Mouse (Mus musculus): Measurements from ENCODE around the gene Kif2a. TPM values are rescaled to one million over a fixed set of nuclear protein-coding genes. Genes with fewer than 3 reads are reported as not detected.

Kif2a gene
- 100 to 1,000 TPM; 117 to 123 TPM for total RNA-seq (2021)

GRCm38 (mm10) chr13:107021461-107022265 is at the start of gene Kif2a:
TSS of gene Kif2a (minus strand) at chr13:107022126.
- peak; percentile 51 to 53 for DNase-seq

GRCm38 (mm10) chr13:107069061-107069460 is 47.1 kb upstream of the Kif2a start:
- DNase-seq = no peak

GRCm38 (mm10) chr13:107065098-107065855 is 43.4 kb upstream of the Kif2a start:
- no peak for DNase-seq

GRCm38 (mm10) chr13:107064263-107064662 is 42.3 kb upstream of the Kif2a start:
- DNase-seq = no peak

- DNase-seq = no peak
Observed at GRCm38 (mm10) chr13:107063115-107063807, 41.3 kb upstream of the Kif2a start.

GRCm38 (mm10) chr13:107060098-107060497 is 38.2 kb upstream of the Kif2a start:
- DNase-seq = no peak

- no peak for DNase-seq
Observed at GRCm38 (mm10) chr13:107059460-107059859, 37.5 kb upstream of the Kif2a start.

GRCm38 (mm10) chr13:107056318-107056717 is 34.4 kb upstream of the Kif2a start:
- DNase-seq = no peak

- DNase-seq = no peak
Observed at GRCm38 (mm10) chr13:107054496-107054895, 32.6 kb upstream of the Kif2a start.

- DNase-seq = no peak
Observed at GRCm38 (mm10) chr13:107051342-107051741, 29.4 kb upstream of the Kif2a start.

- DNase-seq = no peak
Observed at GRCm38 (mm10) chr13:107044229-107044628, 22.3 kb upstream of the Kif2a start.

- DNase-seq = no peak
Observed at GRCm38 (mm10) chr13:107042551-107042950, 20.6 kb upstream of the Kif2a start.

- no peak for DNase-seq
Observed at GRCm38 (mm10) chr13:107039493-107039892, 17.6 kb upstream of the Kif2a start.

GRCm38 (mm10) chr13:107038346-107038745 is 16.4 kb upstream of the Kif2a start:
- no peak for DNase-seq

GRCm38 (mm10) chr13:107035511-107036113 is 13.7 kb upstream of the Kif2a start:
- no peak for DNase-seq

- DNase-seq = no peak
Observed at GRCm38 (mm10) chr13:107035078-107035477, 13.2 kb upstream of the Kif2a start.

- no peak for DNase-seq
Observed at GRCm38 (mm10) chr13:107034028-107034920, 12.3 kb upstream of the Kif2a start.

- DNase-seq = no peak
Observed at GRCm38 (mm10) chr13:107031228-107031627, 9.3 kb upstream of the Kif2a start.

- DNase-seq = no peak
Observed at GRCm38 (mm10) chr13:107027218-107027617, 5.3 kb upstream of the Kif2a start.

- DNase-seq = no peak
Observed at GRCm38 (mm10) chr13:107025663-107026062, 3.7 kb upstream of the Kif2a start.

All from layer of hippocampus, postnatal 36 days (tissue).